Mouse (Mus musculus): ENCODE results near the gene Gm4559. TPM values are rescaled to one million over a fixed set of nuclear protein-coding genes. Genes with fewer than 3 reads are reported as not detected.
"Not testable (repeated sequence)": the region's sequence is repeated elsewhere in the genome, so short reads cannot be mapped to it uniquely, and the experiment has no call there.

Gm4559 gene
- polyA plus RNA-seq (2015; fragmentation: Nextera tagmentation; extraction: Ambion mirVana), result not detected in 2 replicates

- not testable (repeated sequence) for H3K4me3 ChIP-seq; H3K9me3 ChIP-seq; H3K4me2 ChIP-seq; H3K27ac ChIP-seq; ATAC-seq (ENCODE audit: low FRiP score); H3K36me3 ChIP-seq; H3K27me3 ChIP-seq; H3K9ac ChIP-seq; H3K4me1 ChIP-seq (replicated peaks)
These were observed at the start of gene Gm4559 for GRCm38 (mm10) chr7:142274263-142274662. Gm4559 (minus strand) TSS chr7:142274363.

GRCm38 (mm10) chr7:142323396-142324117 lies 49.4 kb upstream of the Gm4559 start:
- Histone ChIP-seq H3K27ac (no peak overlapping the region), H3K4me1 (replicated peaks) (peaks cover 26% of the 10 kb centered on the region), H3K27me3 (0 out of 2 replicates have a peak, but pooled peaks cover 3% of the 10 kb centered on the region), H3K36me3 (no peaks in the 10 kb centered on the region), H3K4me3 (no peak overlapping the region), H3K9me3 (no peaks in the 10 kb centered on the region), H3K9ac (no peak overlapping the region), H3K4me2 (no peak overlapping the region)
- 88% methylated on average over 12 of the region's 12 CpGs for WGBS
- ATAC-seq (ENCODE audit: low FRiP score), result no peak

GRCm38 (mm10) chr7:142322641-142323040 lies 48.5 kb upstream of the Gm4559 start:
- no peak overlapping the region for H3K4me3 ChIP-seq
- ATAC-seq (ENCODE audit: low FRiP score), result no peak
- WGBS, result 96% methylated on average over 6 of the region's 6 CpGs
- 0 out of 2 replicates have a peak, but pooled peaks cover 3% of the 10 kb centered on the region for H3K27me3 ChIP-seq
- H3K4me2 ChIP-seq, result no peak overlapping the region
- no peak overlapping the region for H3K27ac ChIP-seq
- no peaks in the 10 kb centered on the region for H3K36me3 ChIP-seq
- no peaks in the 10 kb centered on the region for H3K9me3 ChIP-seq
- no peak overlapping the region for H3K9ac ChIP-seq
- peaks cover 26% of the 10 kb centered on the region for H3K4me1 ChIP-seq (replicated peaks)

- not testable (repeated sequence) for H3K36me3 ChIP-seq; H3K4me2 ChIP-seq; ATAC-seq (ENCODE audit: low FRiP score); H3K9me3 ChIP-seq; H3K27me3 ChIP-seq; H3K4me3 ChIP-seq; H3K9ac ChIP-seq
- Histone ChIP-seq H3K27ac (peak overlapping the region; percentile 40; the same call in 1 of the 2 replicates), H3K4me1 (replicated peaks) (peaks cover 26% of the 10 kb centered on the region)
- 50% methylated on average over 7 of the region's 10 CpGs for WGBS
These were observed 47.6 kb upstream of the Gm4559 start for GRCm38 (mm10) chr7:142321637-142322306.

- Histone ChIP-seq H3K4me2 (no peak overlapping the region), H3K9ac (no peak overlapping the region), H3K36me3 (no peaks in the 10 kb centered on the region), H3K4me1 (replicated peaks) (peaks cover 26% of the 10 kb centered on the region), H3K9me3 (no peaks in the 10 kb centered on the region), H3K4me3 (no peak overlapping the region), H3K27me3 (0 out of 2 replicates have a peak, but pooled peaks cover 3% of the 10 kb centered on the region), H3K27ac (0 out of 2 replicates have a peak overlapping the region, but pooled peaks have one; percentile 1)
- 35% methylated on average over 2 of the region's 2 CpGs for WGBS
- no peak for ATAC-seq (ENCODE audit: low FRiP score)
These were observed 46.7 kb upstream of the Gm4559 start for GRCm38 (mm10) chr7:142320906-142321305.

- Histone ChIP-seq H3K4me2 (no peak overlapping the region), H3K9me3 (no peaks in the 10 kb centered on the region), H3K27ac (0 out of 2 replicates have a peak overlapping the region, but pooled peaks have one; percentile 45), H3K9ac (no peak overlapping the region), H3K4me3 (no peak overlapping the region), H3K4me1 (replicated peaks) (peaks cover 38% of the 10 kb centered on the region), H3K27me3 (0 out of 2 replicates have a peak, but pooled peaks cover 5% of the 10 kb centered on the region), H3K36me3 (no peaks in the 10 kb centered on the region)
- 63% methylated on average over 11 of the region's 11 CpGs for WGBS
- ATAC-seq (ENCODE audit: low FRiP score), result no peak
These were observed 45.0 kb upstream of the Gm4559 start for GRCm38 (mm10) chr7:142319124-142319523.

- WGBS, result 80% methylated on average over 5 of the region's 5 CpGs
- H3K36me3 ChIP-seq, result no peaks in the 10 kb centered on the region
These were observed 43.1 kb upstream of the Gm4559 start for GRCm38 (mm10) chr7:142317216-142317615.

GRCm38 (mm10) chr7:142316558-142316957 lies 42.4 kb upstream of the Gm4559 start:
- Histone ChIP-seq H3K27me3 (0 out of 2 replicates have a peak, but pooled peaks cover 5% of the 10 kb centered on the region), H3K36me3 (no peaks in the 10 kb centered on the region), H3K9ac (no peak overlapping the region), H3K4me1 (replicated peaks) (peaks cover 38% of the 10 kb centered on the region), H3K4me3 (no peak overlapping the region), H3K9me3 (no peaks in the 10 kb centered on the region), H3K27ac (no peak overlapping the region), H3K4me2 (no peak overlapping the region)
- ATAC-seq (ENCODE audit: low FRiP score), result no peak
- WGBS, result 45% methylated on average over 6 of the region's 6 CpGs

More at GRCm38 (mm10) chr7:142317216-142317615, 43.1 kb upstream of the Gm4559 start:
- ATAC-seq (ENCODE audit: low FRiP score), result no peak
- Histone ChIP-seq H3K4me3 (no peak overlapping the region), H3K9ac (no peak overlapping the region), H3K9me3 (no peaks in the 10 kb centered on the region), H3K27ac (no peak overlapping the region), H3K4me1 (replicated peaks) (peaks cover 38% of the 10 kb centered on the region), H3K27me3 (0 out of 2 replicates have a peak, but pooled peaks cover 5% of the 10 kb centered on the region), H3K4me2 (no peak overlapping the region)

GRCm38 (mm10) chr7:142314600-142315285 lies 40.6 kb upstream of the Gm4559 start:
- Histone ChIP-seq H3K36me3 (no peaks in the 10 kb centered on the region), H3K9ac (no peak overlapping the region), H3K27me3 (0 out of 2 replicates have a peak, but pooled peaks cover 2% of the 10 kb centered on the region), H3K4me2 (no peak overlapping the region), H3K4me3 (no peak overlapping the region), H3K9me3 (no peaks in the 10 kb centered on the region), H3K4me1 (replicated peaks) (peaks cover 22% of the 10 kb centered on the region), H3K27ac (no peak overlapping the region)
- 0 out of 2 replicates have a peak, but pooled peaks have one; percentile 36 for ATAC-seq (ENCODE audit: low FRiP score)
- 34% methylated on average over 5 of the region's 5 CpGs for WGBS

- WGBS, result 87% methylated on average over 1 of the region's 1 CpGs
- ATAC-seq (ENCODE audit: low FRiP score), result not testable (repeated sequence)
These were observed 29.8 kb upstream of the Gm4559 start for GRCm38 (mm10) chr7:142303929-142304328.

GRCm38 (mm10) chr7:142303249-142303648 lies 29.1 kb upstream of the Gm4559 start, which contains the start of gene Krtap5-4:
Krtap5-4 (plus strand) TSS chr7:142303549.
- Histone ChIP-seq H3K4me2 (no peak within 1 kb of the TSS), H3K4me3 (no peak within 1 kb of the TSS), H3K4me1 (replicated peaks) (no peaks in the 10 kb centered on the region), H3K27me3 (peaks cover 6% of the 10 kb centered on the region; the same call in 1 of the 2 replicates), H3K9me3 (no peaks in the 10 kb centered on the region), H3K27ac (no peak within 1 kb of the TSS), H3K9ac (no peak within 1 kb of the TSS), H3K36me3 (no peaks in the 10 kb centered on the region)
- WGBS, result 73% methylated on average over 3 of the region's 3 CpGs
- ATAC-seq (ENCODE audit: low FRiP score), result no peak

More at GRCm38 (mm10) chr7:142303929-142304328, 29.8 kb upstream of the Gm4559 start:
- H3K9ac ChIP-seq; H3K36me3 ChIP-seq; H3K27ac ChIP-seq; H3K27me3 ChIP-seq; H3K4me3 ChIP-seq; H3K4me2 ChIP-seq; H3K4me1 ChIP-seq (replicated peaks); H3K9me3 ChIP-seq: not testable (repeated sequence)

GRCm38 (mm10) chr7:142297018-142297417 lies 22.9 kb upstream of the Gm4559 start, which contains the start of gene Krtap5-1:
Krtap5-1 (minus strand) TSS chr7:142297118.
- not testable (repeated sequence) for H3K9me3 ChIP-seq; ATAC-seq (ENCODE audit: low FRiP score); H3K27me3 ChIP-seq; H3K4me3 ChIP-seq; H3K4me2 ChIP-seq; H3K36me3 ChIP-seq; H3K4me1 ChIP-seq (replicated peaks); H3K9ac ChIP-seq; H3K27ac ChIP-seq

Measured in hindbrain, embryonic 13.5 days (tissue).